Mouse (Mus musculus) forebrain, postnatal 0 days (tissue): ENCODE measurements at regions not wholly inside any gene's neighbourhood (a gene's known extent, or its start where the extent isn't known, plus 50 kb on each side); places are given as distances from the start of the nearest gene placed in this dataset.
A peak's percentile ranks its signal among the peaks of the same experiment; 100 is the strongest.

Source experiments
- ATAC-seq: fragments of 200-750 bp; cut with Nextera tagmentation; 2 replicates; pipeline ENCODE4 v1.8.0; 2017; ENCODE audit warnings: mild to moderate bottlenecking, moderate library complexity
- DNase-seq: peaks from one replicate; pipeline ENCODE4 v3.0.0-alpha.2; 2015
- H3K27ac ChIP-seq: fragments of 300-500 bp; sonication (generic); 2 replicates; pipeline ENCODE4 v1.5.1; 2014; ENCODE audit warnings: low read depth, mild to moderate bottlenecking, antibody characterized with exemption, low read length, moderate library complexity, mixed read lengths
- H3K27me3 ChIP-seq: fragments of 300-500 bp; sonication (generic); 2 replicates; pipeline ENCODE4 v1.6.1; 2014; ENCODE audit warnings: mild to moderate bottlenecking, low read length, mixed read lengths; ENCODE audit not compliant: insufficient read depth
- H3K36me3 ChIP-seq: fragments of 300-500 bp; sonication (generic); 2 replicates; pipeline ENCODE4 v1.6.1; 2014; ENCODE audit warnings: mild to moderate bottlenecking, moderate library complexity; ENCODE audit not compliant: insufficient read depth
- H3K4me1 ChIP-seq: fragments of 300-500 bp; sonication (generic); 2 replicates; pipeline ENCODE4 v1.6.1; 2014; ENCODE audit warnings: antibody characterized with exemption; ENCODE audit not compliant: insufficient read depth
- H3K4me2 ChIP-seq: fragments of 300-500 bp; sonication (generic); 2 replicates; pipeline ENCODE4 v1.6.1; 2014; ENCODE audit warnings: low read depth, mild to moderate bottlenecking, moderate library complexity
- H3K4me3 ChIP-seq: fragments of 300-500 bp; sonication (generic); 2 replicates; pipeline ENCODE4 v1.5.1; 2014; ENCODE audit warnings: low read depth, low read length, mixed read lengths
- H3K9ac ChIP-seq: fragments of 300-500 bp; sonication (generic); 2 replicates; pipeline ENCODE4 v1.6.1; 2014; ENCODE audit warnings: mild to moderate bottlenecking
- H3K9me3 ChIP-seq: fragments of 300-500 bp; sonication (generic); 2 replicates; pipeline ENCODE4 v1.6.1; 2016; ENCODE audit warnings: low read length
- CTCF ChIP-seq: sonication (generic); IDR thresholded peaks from 2 replicates; pipeline ENCODE4 v1.5.1; 2016; ENCODE audit warnings: antibody characterized with exemption, control low read depth, low read depth
- WGBS: fragments of 180-500 bp; shearing (Covaris S2); extraction: QIAGEN DNeasy Blood & Tissue Kit; methylation state at CpG from one replicate; pipeline ENCODE4 v1.1.7; 2014; 5-methylcytosine and 5-hydroxymethylcytosine counted together

GRCm38 (mm10) chr13:107261479-107262050, 239.6 kb upstream of the Kif2a start:
- no peak overlapping the region for H3K9ac ChIP-seq
- no peaks in the 10 kb centered on the region for H3K36me3 ChIP-seq
- TF ChIP-seq CTCF: no peak
- H3K9me3 ChIP-seq: no peaks in the 10 kb centered on the region
- no peak for DNase-seq
- no peaks in the 10 kb centered on the region for H3K27me3 ChIP-seq
- no peaks in the 10 kb centered on the region for H3K4me1 ChIP-seq
- H3K4me3 ChIP-seq: no peak overlapping the region
- ATAC-seq: no peak
- H3K4me2 ChIP-seq: no peak overlapping the region
- H3K27ac ChIP-seq: no peak overlapping the region
- WGBS: 22% methylated on average over 6 of the region's 6 CpGs

GRCm38 (mm10) chr13:107260274-107260673, 238.3 kb upstream of the Kif2a start:
- no peak for DNase-seq
- H3K9me3 ChIP-seq: no peaks in the 10 kb centered on the region
- H3K4me2 ChIP-seq: no peak overlapping the region
- 54% methylated on average over 4 of the region's 4 CpGs for WGBS
- no peak for TF ChIP-seq CTCF
- no peak for ATAC-seq
- no peak overlapping the region for H3K27ac ChIP-seq
- H3K4me3 ChIP-seq: no peak overlapping the region
- no peaks in the 10 kb centered on the region for H3K27me3 ChIP-seq
- H3K36me3 ChIP-seq: no peaks in the 10 kb centered on the region
- no peaks in the 10 kb centered on the region for H3K4me1 ChIP-seq
- no peak overlapping the region for H3K9ac ChIP-seq

GRCm38 (mm10) chr13:107247792-107248505, 226.0 kb upstream of the Kif2a start:
- DNase-seq: peak; percentile 7
- Histone ChIP-seq H3K4me2 (no peak overlapping the region), H3K4me1 (peaks cover 15% of the 10 kb centered on the region; the same call in 1 of the 2 replicates), H3K4me3 (no peak overlapping the region), H3K27me3 (no peaks in the 10 kb centered on the region), H3K27ac (no peak overlapping the region), H3K9me3 (no peaks in the 10 kb centered on the region), H3K36me3 (no peaks in the 10 kb centered on the region), H3K9ac (0 out of 2 replicates have a peak overlapping the region, but pooled peaks have one; percentile 18)
- 24% methylated on average over 9 of the region's 9 CpGs for WGBS
- no peak for TF ChIP-seq CTCF
- no peak for ATAC-seq

- Histone ChIP-seq H3K9ac (peak overlapping the region; percentile 47), H3K27ac (peak overlapping the region; percentile 17; the same call in 1 of the 2 replicates), H3K9me3 (no peaks in the 10 kb centered on the region), H3K4me2 (peak overlapping the region; percentile 45), H3K4me3 (peak overlapping the region; percentile 23), H3K4me1 (peaks cover 15% of the 10 kb centered on the region; the same call in 1 of the 2 replicates), H3K27me3 (no peaks in the 10 kb centered on the region), H3K36me3 (no peaks in the 10 kb centered on the region)
- WGBS: 7% methylated on average over 17 of the region's 17 CpGs
- ATAC-seq (peak; percentile 88), DNase-seq (peak; percentile 61)
- TF ChIP-seq CTCF: no peak
These were observed 225.2 kb upstream of the Kif2a start for GRCm38 (mm10) chr13:107246956-107247751.

- Histone ChIP-seq H3K4me1 (peaks cover 15% of the 10 kb centered on the region; the same call in 1 of the 2 replicates), H3K27ac (no peak overlapping the region), H3K27me3 (no peaks in the 10 kb centered on the region), H3K9me3 (no peaks in the 10 kb centered on the region), H3K36me3 (no peaks in the 10 kb centered on the region), H3K9ac (no peak overlapping the region), H3K4me2 (no peak overlapping the region), H3K4me3 (no peak overlapping the region)
- TF ChIP-seq CTCF: no peak
- ATAC-seq: no peak
- WGBS: 91% methylated on average over 3 of the region's 3 CpGs
- no peak for DNase-seq
These were observed 222.2 kb upstream of the Kif2a start for GRCm38 (mm10) chr13:107244173-107244572.

- no peaks in the 10 kb centered on the region for H3K27me3 ChIP-seq
- ATAC-seq (peak; percentile 51; the same call in 1 of the 2 replicates), DNase-seq (peak; percentile 41)
- H3K36me3 ChIP-seq: no peaks in the 10 kb centered on the region
- TF ChIP-seq CTCF: peak; percentile 57
- no peaks in the 10 kb centered on the region for H3K9me3 ChIP-seq
- H3K9ac ChIP-seq: no peak overlapping the region
- H3K4me3 ChIP-seq: no peak overlapping the region
- WGBS: 61% methylated on average over 4 of the region's 4 CpGs
- no peak overlapping the region for H3K4me2 ChIP-seq
- no peaks in the 10 kb centered on the region for H3K4me1 ChIP-seq
- no peak overlapping the region for H3K27ac ChIP-seq
These were observed 217.1 kb upstream of the Kif2a start for GRCm38 (mm10) chr13:107239035-107239387.
